Mouse (Mus musculus): ENCODE data around the gene Defa20. TPM values are rescaled to one million over a fixed set of nuclear protein-coding genes. Genes with fewer than 3 reads are reported as not detected.
"Not testable (repeated sequence)": the region's sequence is repeated elsewhere in the genome, so short reads cannot be mapped to it uniquely, and the experiment has no call there.

Gene Defa20
- total RNA-seq (2014; rRNA removed), result not detected in 2 replicates
- not detected in 2 replicates for polyA plus RNA-seq (2015; fragmentation: Nextera tagmentation; extraction: Ambion mirVana)

- ATAC-seq (ENCODE audit: low FRiP score); H3K27ac ChIP-seq (ENCODE audit: low read depth, low read length): not testable (repeated sequence)
Observed at GRCm38 (mm10) chr8:21508958-21509357, at the start of gene Defa20. Defa20 (plus strand) TSS chr8:21509258.

GRCm38 (mm10) chr8:21528732-21529131, 19.7 kb downstream of the Defa20 start, which contains the start of gene Defa32:
Defa32 (plus strand) TSS chr8:21529032.
- not testable (repeated sequence) for ATAC-seq (ENCODE audit: low FRiP score); H3K27ac ChIP-seq (ENCODE audit: low read depth, low read length); H3K9ac ChIP-seq (replicated peaks; ENCODE audit: low read length, poor library complexity, severe bottlenecking); H3K4me3 ChIP-seq (ENCODE audit: low read depth, low read length); H3K9me3 ChIP-seq (ENCODE audit: low read length); H3K27me3 ChIP-seq (ENCODE audit: insufficient read depth, low read length); H3K4me1 ChIP-seq (ENCODE audit: insufficient read depth, low read length); H3K36me3 ChIP-seq (ENCODE audit: insufficient read depth, low read length); DNase-seq (ENCODE audit: low spot score); H3K4me2 ChIP-seq (ENCODE audit: low read depth, low read length, poor library complexity, severe bottlenecking)
- no CpG with 5 or more reads among the region's 2 CpGs for WGBS

More at GRCm38 (mm10) chr8:21508958-21509357, at the start of gene Defa20:
- DNase-seq (ENCODE audit: low spot score); H3K36me3 ChIP-seq (ENCODE audit: insufficient read depth, low read length); H3K27me3 ChIP-seq (ENCODE audit: insufficient read depth, low read length); H3K9me3 ChIP-seq (ENCODE audit: low read length); H3K4me2 ChIP-seq (ENCODE audit: low read depth, low read length, poor library complexity, severe bottlenecking); H3K4me3 ChIP-seq (ENCODE audit: low read depth, low read length); H3K9ac ChIP-seq (replicated peaks; ENCODE audit: low read length, poor library complexity, severe bottlenecking); H3K4me1 ChIP-seq (ENCODE audit: insufficient read depth, low read length): not testable (repeated sequence)
- WGBS, result no CpG with 5 or more reads among the region's 2 CpGs

Other genes starting within 250 kb of the Defa20 start
- gene Defa27, start 193.7 kb upstream of the Defa20 start, total RNA-seq (2014; rRNA removed), result not detected in 2 replicates
- not detected in 2 replicates for gene Defa27, start 193.7 kb upstream of the Defa20 start, polyA plus RNA-seq (2015; fragmentation: Nextera tagmentation; extraction: Ambion mirVana)
- gene Defa29, start 182.2 kb upstream of the Defa20 start, total RNA-seq (2014; rRNA removed), result not detected in 2 replicates
- not detected in 2 replicates for gene Defa29, start 182.2 kb upstream of the Defa20 start, polyA plus RNA-seq (2015; fragmentation: Nextera tagmentation; extraction: Ambion mirVana)
- not detected in 2 replicates for gene Defa2, start 130.7 kb upstream of the Defa20 start, total RNA-seq (2014; rRNA removed)
- gene Defa2, start 130.7 kb upstream of the Defa20 start, polyA plus RNA-seq (2015; fragmentation: Nextera tagmentation; extraction: Ambion mirVana), result not detected in 2 replicates
- gene Defa33, start 117.4 kb upstream of the Defa20 start, total RNA-seq (2014; rRNA removed), result not detected in 2 replicates
- gene Defa33, start 117.4 kb upstream of the Defa20 start, polyA plus RNA-seq (2015; fragmentation: Nextera tagmentation; extraction: Ambion mirVana), result not detected in 2 replicates
- gene Defa36, start 81.8 kb upstream of the Defa20 start, total RNA-seq (2014; rRNA removed), result not detected in 2 replicates
- not detected in 2 replicates for gene Defa36, start 81.8 kb upstream of the Defa20 start, polyA plus RNA-seq (2015; fragmentation: Nextera tagmentation; extraction: Ambion mirVana)
- not detected in 2 replicates for gene Gm7849, start 52.7 kb upstream of the Defa20 start, total RNA-seq (2014; rRNA removed)
- gene Gm7849, start 52.7 kb upstream of the Defa20 start, polyA plus RNA-seq (2015; fragmentation: Nextera tagmentation; extraction: Ambion mirVana), result not detected in 2 replicates
- not detected in 2 replicates for gene Defa32, start 19.8 kb downstream of the Defa20 start, total RNA-seq (2014; rRNA removed)
- gene Defa32, start 19.8 kb downstream of the Defa20 start, polyA plus RNA-seq (2015; fragmentation: Nextera tagmentation; extraction: Ambion mirVana), result not detected in 2 replicates
- not detected in 2 replicates for gene Defa37, start 56.1 kb downstream of the Defa20 start, total RNA-seq (2014; rRNA removed)
- gene Defa37, start 56.1 kb downstream of the Defa20 start, polyA plus RNA-seq (2015; fragmentation: Nextera tagmentation; extraction: Ambion mirVana), result not detected in 2 replicates
- not detected in 2 replicates for gene Defa28, start 73.7 kb downstream of the Defa20 start, total RNA-seq (2014; rRNA removed)
- gene Defa28, start 73.7 kb downstream of the Defa20 start, polyA plus RNA-seq (2015; fragmentation: Nextera tagmentation; extraction: Ambion mirVana), result not detected in 2 replicates
- gene Gm7861, start 85.2 kb downstream of the Defa20 start, total RNA-seq (2014; rRNA removed), result not detected in 2 replicates
- not detected in 2 replicates for gene Gm7861, start 85.2 kb downstream of the Defa20 start, polyA plus RNA-seq (2015; fragmentation: Nextera tagmentation; extraction: Ambion mirVana)
- gene Defa26, start 108.9 kb downstream of the Defa20 start, total RNA-seq (2014; rRNA removed), result not detected in 2 replicates
- gene Defa26, start 108.9 kb downstream of the Defa20 start, polyA plus RNA-seq (2015; fragmentation: Nextera tagmentation; extraction: Ambion mirVana), result not detected in 2 replicates
- not detected in 2 replicates for gene Defa17, start 146.5 kb downstream of the Defa20 start, total RNA-seq (2014; rRNA removed)
- gene Defa17, start 146.5 kb downstream of the Defa20 start, polyA plus RNA-seq (2015; fragmentation: Nextera tagmentation; extraction: Ambion mirVana), result not detected in 2 replicates
- not detected in 2 replicates for gene Defa34, start 156.5 kb downstream of the Defa20 start, total RNA-seq (2014; rRNA removed)
- gene Defa34, start 156.5 kb downstream of the Defa20 start, polyA plus RNA-seq (2015; fragmentation: Nextera tagmentation; extraction: Ambion mirVana), result not detected in 2 replicates
- gene AY761184, start 194.4 kb downstream of the Defa20 start, total RNA-seq (2014; rRNA removed), result not detected in 2 replicates
- gene AY761184, start 194.4 kb downstream of the Defa20 start, polyA plus RNA-seq (2015; fragmentation: Nextera tagmentation; extraction: Ambion mirVana), result not detected in 2 replicates
- gene Defa24, start 225.2 kb downstream of the Defa20 start, total RNA-seq (2014; rRNA removed), result not detected in 2 replicates
- not detected in 2 replicates for gene Defa24, start 225.2 kb downstream of the Defa20 start, polyA plus RNA-seq (2015; fragmentation: Nextera tagmentation; extraction: Ambion mirVana)